Mouse (Mus musculus): Measurements from ENCODE around the gene Mef2c.

Mef2c gene

GRCm38 (mm10) chr13:83503919-83504318, at the start of gene Mef2c:
Gene Mef2c, plus strand, starts transcription at chr13:83504034.
- DNase-seq (ENCODE audit: low spot score in 2 of 2) = no peak

GRCm38 (mm10) chr13:83458729-83459128, 45.1 kb upstream of the Mef2c start:
- DNase-seq (ENCODE audit: low spot score in 2 of 2) = no peak

DNA sequence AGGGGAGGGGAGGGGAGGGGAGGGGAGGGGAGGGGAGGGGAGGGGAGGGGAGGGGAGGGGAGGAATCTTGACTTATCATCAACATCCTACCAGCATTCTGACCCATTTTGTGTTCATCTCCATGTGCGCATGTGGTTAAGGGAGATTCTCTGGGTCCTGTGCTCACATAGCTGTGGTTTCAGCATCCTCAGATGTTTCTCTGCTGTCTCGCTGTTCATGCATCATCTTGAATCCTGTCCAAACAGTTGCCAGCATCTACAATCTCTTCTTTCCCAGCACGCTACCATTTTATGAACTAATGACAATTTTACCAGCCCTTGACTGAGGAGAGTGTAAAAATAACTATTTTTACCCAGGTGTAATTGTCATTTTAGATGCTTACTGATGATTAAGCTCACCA, 44.2 kb upstream of the Mef2c start:
- DNase-seq (ENCODE audit: low spot score in 2 of 2) = no peak

- no peak for DNase-seq (ENCODE audit: low spot score in 2 of 2)
Measured at GRCm38 (mm10) chr13:83460620-83461019, 43.2 kb upstream of the Mef2c start.

DNA sequence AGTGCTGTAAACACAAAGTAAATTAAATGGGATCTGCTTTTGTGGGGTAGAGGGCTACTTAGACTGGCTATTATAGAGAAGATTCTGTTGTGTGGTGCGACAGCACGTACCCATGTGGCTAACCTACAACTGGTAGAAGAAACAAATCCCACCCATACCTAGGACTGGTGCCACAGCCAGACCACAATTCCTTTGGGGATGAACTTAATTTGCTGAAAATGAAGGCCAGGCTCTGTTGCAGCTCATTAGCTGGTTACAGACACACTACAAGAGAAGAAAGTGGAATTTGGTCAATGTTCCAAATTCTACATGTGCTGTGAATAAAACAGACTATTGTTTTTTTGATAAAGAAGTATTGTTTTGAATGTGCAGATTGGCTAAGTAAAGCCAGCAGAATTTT, 42.3 kb upstream of the Mef2c start:
- DNase-seq (ENCODE audit: low spot score in 2 of 2) = no peak

DNA sequence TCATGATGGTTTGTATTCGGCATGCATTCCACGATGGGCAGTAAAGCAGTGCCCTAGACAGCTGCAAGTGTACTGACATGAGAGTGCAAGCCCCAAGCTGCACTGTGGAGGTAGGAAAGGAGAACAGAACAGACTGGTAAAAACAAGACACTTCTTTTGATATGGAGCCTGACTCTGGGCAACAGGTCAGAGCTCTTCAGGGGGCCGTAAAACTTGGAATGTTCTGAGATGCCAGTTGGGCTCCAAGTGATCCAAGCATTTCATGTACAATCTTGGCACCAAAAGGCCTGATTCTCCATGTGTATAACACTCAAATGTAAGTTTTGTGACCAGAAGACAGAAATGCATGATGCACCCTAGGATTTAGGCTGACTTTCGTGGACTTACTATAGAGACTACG, 37.1 kb upstream of the Mef2c start:
- DNase-seq (ENCODE audit: low spot score in 2 of 2) = no peak

DNA sequence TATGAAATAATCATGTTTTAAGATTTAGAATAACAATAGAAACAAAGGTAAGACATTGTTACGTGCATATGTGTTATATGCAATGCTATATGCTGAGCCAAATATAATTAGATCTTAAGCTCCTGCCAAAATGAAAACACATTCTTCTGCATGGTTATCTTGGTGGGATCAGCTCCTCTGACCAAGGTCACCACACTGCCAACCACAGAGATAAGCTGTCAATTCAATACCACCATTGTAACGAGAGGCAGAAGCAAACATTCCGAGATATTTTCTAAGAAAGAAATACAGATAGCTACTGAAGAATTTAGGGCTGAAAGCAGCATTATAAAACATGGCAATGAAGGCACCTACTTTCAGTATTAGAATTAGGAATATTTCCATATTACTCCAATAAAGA, 35.0 kb upstream of the Mef2c start:
- no peak for DNase-seq (ENCODE audit: low spot score in 2 of 2)

DNA sequence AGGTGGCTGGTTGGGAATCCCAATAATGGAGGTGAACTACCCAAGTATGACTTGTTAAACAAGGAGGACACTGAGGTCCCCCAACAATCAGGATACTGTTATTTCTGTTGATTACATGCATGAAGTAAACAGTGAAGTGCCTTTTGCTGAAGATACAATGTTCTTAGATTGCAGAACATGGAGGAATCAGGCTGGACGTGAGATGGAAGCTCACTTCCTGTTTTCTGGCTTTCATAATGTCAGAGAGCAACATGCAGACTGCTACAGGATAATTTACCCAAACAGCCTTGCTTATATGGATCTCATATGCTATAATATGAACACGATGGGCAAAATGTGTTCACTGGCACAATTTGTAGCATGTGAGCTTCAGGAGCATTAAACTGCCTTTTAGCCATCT, 30.1 kb upstream of the Mef2c start:
- DNase-seq (ENCODE audit: low spot score in 2 of 2) = no peak

DNA sequence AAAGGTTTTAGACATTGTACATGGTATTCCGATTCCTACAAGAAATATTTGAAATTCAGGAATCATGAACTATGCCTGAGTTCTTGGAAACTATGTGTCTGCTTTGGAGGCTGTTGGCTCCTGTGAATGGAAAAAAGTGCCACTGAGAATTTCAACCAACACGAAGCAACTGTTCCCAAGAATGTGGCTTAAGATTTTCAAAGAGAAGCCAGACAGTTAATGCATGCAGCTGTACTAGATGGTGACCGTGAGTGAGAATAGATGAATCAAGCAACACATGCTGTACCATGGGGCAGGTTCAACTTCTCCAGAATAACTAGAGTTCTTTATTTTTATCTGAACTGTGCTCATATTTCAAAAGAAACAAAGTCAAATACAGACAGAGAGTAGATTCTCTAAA, 23.4 kb upstream of the Mef2c start:
- no peak for DNase-seq (ENCODE audit: low spot score in 2 of 2)

GRCm38 (mm10) chr13:83481310-83481709, 22.5 kb upstream of the Mef2c start:
- peak; percentile 17 to 26 for DNase-seq (ENCODE audit: low spot score in 2 of 2)

DNA sequence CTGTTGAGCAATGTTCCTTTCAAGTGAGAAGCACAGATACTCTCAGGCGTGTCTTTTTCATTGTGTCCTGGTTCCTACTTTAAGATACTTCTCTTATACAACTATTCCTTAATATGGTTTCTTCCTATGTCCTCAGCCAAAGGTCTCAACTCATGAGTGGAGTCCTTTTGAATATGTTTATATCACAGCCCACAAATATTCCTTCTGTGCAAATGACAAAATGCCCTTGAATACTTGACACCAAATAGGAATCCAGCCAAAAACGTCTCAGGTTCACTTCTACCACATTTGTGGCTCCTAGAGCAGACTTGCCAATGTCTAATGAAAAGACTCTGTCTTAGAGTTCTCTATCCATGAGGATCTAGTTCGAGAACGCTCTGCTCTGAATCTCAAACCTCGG, 21.7 kb upstream of the Mef2c start:
- no peak for DNase-seq (ENCODE audit: low spot score in 2 of 2)

GRCm38 (mm10) chr13:83484215-83484614, 19.6 kb upstream of the Mef2c start:
- DNase-seq (ENCODE audit: low spot score in 2 of 2) = no peak

DNA sequence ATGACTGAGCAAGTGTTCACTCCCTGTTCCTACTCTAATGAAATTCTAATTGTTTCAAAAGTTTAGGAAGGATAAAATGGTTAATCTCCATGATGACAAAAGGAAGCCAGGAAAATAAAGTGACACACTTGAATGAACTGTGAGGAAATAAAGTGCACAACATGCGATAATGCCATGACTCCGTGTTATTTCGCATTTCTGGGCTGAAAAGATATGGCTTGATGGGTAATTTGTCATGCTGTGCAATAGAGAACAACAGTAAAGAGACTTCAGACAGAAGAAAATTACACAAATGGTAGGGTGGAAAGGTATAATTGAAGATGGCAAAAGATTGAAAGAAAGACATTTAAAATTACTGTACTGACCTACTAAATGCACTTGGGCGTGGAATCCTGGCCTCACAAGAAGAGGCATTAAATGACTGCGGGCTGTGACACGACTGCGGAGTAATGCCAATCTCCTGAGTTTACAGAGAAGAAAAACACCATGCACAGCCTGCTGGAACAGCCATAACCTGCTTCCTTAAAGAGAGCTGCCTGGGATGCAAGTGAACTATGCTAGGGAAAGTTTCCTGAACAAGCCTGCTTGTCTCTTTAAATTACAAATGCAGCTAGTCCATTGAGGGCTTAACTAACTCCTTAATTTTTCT, 19.0 kb upstream of the Mef2c start:
- no peak for DNase-seq (ENCODE audit: low spot score in 2 of 2)

DNA sequence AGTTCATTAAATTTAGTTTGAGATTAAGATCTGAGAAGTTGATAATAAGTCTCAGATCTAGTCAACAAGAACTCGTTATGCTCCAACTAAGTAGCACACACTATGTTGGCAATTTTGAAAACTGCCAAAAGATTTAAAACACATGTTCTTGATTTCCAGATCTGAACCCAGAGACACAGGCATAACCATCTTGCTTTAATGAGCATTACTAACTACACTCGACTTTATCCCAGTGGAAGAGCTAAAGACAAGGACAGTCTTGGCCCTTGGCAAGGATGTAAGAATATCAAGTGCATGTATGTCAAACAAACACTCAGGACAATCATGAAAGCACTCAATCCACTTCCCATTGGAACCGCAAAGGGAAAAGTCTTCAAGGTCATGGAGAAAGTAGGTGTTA, 11.8 kb upstream of the Mef2c start:
- DNase-seq (ENCODE audit: low spot score in 2 of 2) = no peak

DNA sequence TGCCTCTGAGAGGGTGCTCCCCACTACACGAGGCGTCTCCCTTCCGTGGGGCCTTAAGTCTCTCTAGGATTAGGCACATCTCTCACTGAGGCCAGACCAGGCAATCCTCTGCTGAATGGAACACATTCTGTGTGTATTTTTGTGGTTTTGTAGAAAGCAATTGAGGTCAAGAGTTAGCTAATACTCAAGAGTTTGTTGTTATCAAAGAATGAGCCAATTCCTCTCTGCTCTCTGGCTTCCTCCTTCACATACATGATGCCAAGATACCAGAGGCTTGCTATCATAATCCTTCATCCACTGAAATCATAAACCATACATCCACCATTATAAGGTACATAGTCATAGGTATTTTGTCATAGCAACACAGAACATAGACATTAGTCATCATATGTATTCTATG, 6.1 kb upstream of the Mef2c start:
- DNase-seq (ENCODE audit: low spot score in 2 of 2) = no peak

GRCm38 (mm10) chr13:83499526-83499925, 4.3 kb upstream of the Mef2c start:
- no peak for DNase-seq (ENCODE audit: low spot score in 2 of 2)

DNA sequence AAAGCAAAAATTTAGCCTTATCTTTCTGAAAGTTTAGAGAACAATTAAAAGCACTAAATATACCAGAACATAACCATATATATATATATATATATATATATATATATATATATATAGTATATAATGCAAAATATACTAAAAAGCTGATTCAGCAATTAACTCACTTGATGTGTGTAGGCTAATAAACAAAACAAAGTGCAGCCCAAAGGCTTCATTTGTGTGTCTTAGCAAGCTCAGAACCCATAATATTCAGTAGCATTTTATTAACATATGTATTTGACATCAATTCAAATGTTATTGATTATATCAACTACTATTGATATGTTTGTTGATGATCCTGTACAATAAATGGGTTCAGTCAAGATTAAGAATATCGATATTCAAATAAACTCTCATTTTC, 3.9 kb downstream of the Mef2c start:
- no peak for DNase-seq (ENCODE audit: low spot score in 2 of 2)

DNA sequence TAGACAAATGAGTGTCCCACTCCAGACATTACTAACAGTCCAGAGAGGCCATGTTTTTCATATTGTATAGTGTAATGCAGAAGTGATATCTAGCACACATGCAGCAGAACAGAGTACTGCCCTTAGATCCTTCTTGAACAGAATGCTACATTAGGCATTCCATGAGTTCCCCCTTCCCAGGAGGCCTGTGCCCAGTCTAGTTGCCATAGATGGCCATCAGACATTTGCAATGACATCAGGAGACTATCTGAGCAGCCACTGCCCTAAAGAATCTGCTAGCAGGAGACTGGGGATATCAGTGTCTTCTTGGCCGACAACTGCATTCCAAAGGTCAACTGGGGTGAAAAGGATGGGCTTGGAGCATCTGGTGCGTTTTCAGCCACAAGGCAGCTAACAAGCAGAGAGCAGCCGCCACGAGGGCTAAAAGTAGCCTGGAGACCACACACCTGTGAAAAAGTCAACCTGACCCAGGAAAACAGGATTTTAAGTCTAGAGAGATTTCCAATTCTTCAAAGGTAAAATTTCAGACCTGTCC, 11.2 kb downstream of the Mef2c start:
- DNase-seq (ENCODE audit: low spot score in 2 of 2) = no peak

GRCm38 (mm10) chr13:83517660-83518609, 14.1 kb downstream of the Mef2c start:
- peak; percentile 80 for DNase-seq (ENCODE audit: low spot score in 2 of 2)

DNA sequence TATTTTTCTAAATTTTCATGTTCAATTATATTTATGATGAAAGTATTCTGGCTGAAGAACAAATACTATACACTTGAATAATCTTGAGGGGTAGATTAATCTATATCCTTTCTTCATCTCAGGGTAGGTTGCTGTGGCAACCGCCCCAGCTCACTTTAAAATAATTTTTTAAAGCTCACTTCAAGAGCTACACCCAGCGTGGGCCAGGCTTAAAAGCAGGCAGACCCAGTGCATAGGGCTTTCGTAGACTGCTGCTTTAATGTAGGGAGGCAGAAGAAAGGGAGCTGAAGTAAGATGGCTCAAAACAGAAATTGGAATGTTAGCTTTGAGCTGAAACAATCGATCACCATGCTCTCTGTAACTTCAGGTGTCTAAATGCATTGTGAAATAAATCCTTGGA, 17.0 kb downstream of the Mef2c start:
- DNase-seq (ENCODE audit: low spot score in 2 of 2) = no peak

GRCm38 (mm10) chr13:83523232-83523969, 19.6 kb downstream of the Mef2c start:
- peak; percentile 56 to 63 for DNase-seq (ENCODE audit: low spot score in 2 of 2)
